Mouse (Mus musculus) cerebellum, adult 2 months (tissue): ENCODE data around the gene 1700022I11Rik.

Experiments used
- CTCF ChIP-seq: fragments of 200-500 bp; IDR thresholded peaks from 2 replicates; pipeline ENCODE4 v1.5.1; 2011; ENCODE audit warnings: low read depth, mild to moderate bottlenecking, control low read depth, low read length, moderate library complexity, borderline replicate concordance; ENCODE audit not compliant: insufficient read depth
- POLR2A ChIP-seq: fragments of 200-500 bp; IDR thresholded peaks from 2 replicates; pipeline ENCODE4 v1.6.1; 2011; ENCODE audit warnings: low read length, control low read depth, borderline replicate concordance; ENCODE audit not compliant: insufficient read depth

DNA sequence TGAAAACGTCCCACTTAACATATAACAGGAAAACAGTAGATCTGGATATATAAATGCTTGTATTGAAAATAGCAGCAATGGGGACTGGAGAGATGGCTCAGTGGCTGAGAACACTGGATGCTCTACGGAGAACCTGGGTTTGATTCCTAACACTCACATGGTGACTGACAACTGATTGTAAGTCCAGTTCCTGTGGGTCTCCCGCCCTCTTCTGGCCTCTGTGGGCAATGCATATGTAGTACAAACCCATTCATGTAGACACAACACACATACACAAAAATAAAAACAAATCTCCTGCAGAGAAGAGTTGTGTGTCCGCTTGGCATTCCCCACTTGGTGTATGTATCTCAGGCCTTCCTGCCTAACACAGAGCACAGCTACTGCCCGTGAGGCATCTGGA is 41.2 kb upstream of the 1700022I11Rik start:
- TF ChIP-seq CTCF (no peak; the same call in 1 of the 2 replicates), POLR2A (no peak)
